Mouse (Mus musculus): ENCODE measurements at regions not wholly inside any gene's neighbourhood (a gene's known extent, or its start where the extent isn't known, plus 50 kb on each side); places are given as distances from the start of the nearest gene placed in this dataset.
A peak's percentile ranks its signal among the peaks of the same experiment; 100 is the strongest.

- peaks cover 3% of the 10 kb centered on the region for H3K27me3 ChIP-seq
- POLR2A ChIA-PET = no interaction called here
- no peak for TF ChIP-seq CTCF (IDR thresholded peaks at IDR 0.05)
- CTCF ChIA-PET = interaction anchor here (0.9 kb wide), 1 partner anchor 16 kb away, joined by 3 read pairs; no protein-coding TSS in a partner anchor
- peak; percentile 38 for DNase-seq (ENCODE audit: low read depth, low spot score)
- in situ Hi-C loops (cut with MboI; ENCODE audit: low pct_unique_long_range_greater_than_20kb) = no loop called here
- peak; percentile 97 for ATAC-seq
Measured at GRCm38 (mm10) chr2:45859901-45860331, 742.7 kb upstream of the Zeb2 start.

- POLR2A ChIA-PET = no interaction called here
Measured at GRCm38 (mm10) chr2:45859445-45859844, 742.2 kb upstream of the Zeb2 start.

GRCm38 (mm10) chr2:45850018-45850605 is 732.9 kb upstream of the Zeb2 start:
- no peak for TF ChIP-seq CTCF (IDR thresholded peaks at IDR 0.05)
- ChIA-PET POLR2A (no interaction called here), CTCF (no interaction called here)
- ATAC-seq = no peak
- peaks cover 6% of the 10 kb centered on the region for H3K27me3 ChIP-seq
- DNase-seq (ENCODE audit: low read depth, low spot score) = no peak
- in situ Hi-C loops (cut with MboI; ENCODE audit: low pct_unique_long_range_greater_than_20kb) = no loop called here

More at GRCm38 (mm10) chr2:45859445-45859844, 742.2 kb upstream of the Zeb2 start:
- CTCF ChIA-PET = interaction anchor here (0.9 kb wide), 1 partner anchor 15 kb away, joined by 3 read pairs; no protein-coding TSS in a partner anchor
- no peak for TF ChIP-seq CTCF (IDR thresholded peaks at IDR 0.05)
- in situ Hi-C loops (cut with MboI; ENCODE audit: low pct_unique_long_range_greater_than_20kb) = no loop called here
- DNase-seq (ENCODE audit: low read depth, low spot score) (peak; percentile 3), ATAC-seq (peak; percentile 16)
- peaks cover 3% of the 10 kb centered on the region for H3K27me3 ChIP-seq

- in situ Hi-C loops (cut with MboI; ENCODE audit: low pct_unique_long_range_greater_than_20kb) = no loop called here
- peaks cover 13% of the 10 kb centered on the region for H3K27me3 ChIP-seq
- ATAC-seq (no peak), DNase-seq (ENCODE audit: low read depth, low spot score) (no peak)
- CTCF ChIA-PET = interaction anchor here (1.0 kb wide), 2 partner anchors 11 to 37 kb away, joined by 3 read pairs; no protein-coding TSS in a partner anchor
- POLR2A ChIA-PET = no interaction called here
- no peak for TF ChIP-seq CTCF (IDR thresholded peaks at IDR 0.05)
Measured at GRCm38 (mm10) chr2:45840389-45840788, 723.2 kb upstream of the Zeb2 start.

- no peak for ATAC-seq
- TF ChIP-seq CTCF (IDR thresholded peaks at IDR 0.05) = no peak
Measured at GRCm38 (mm10) chr2:45836546-45837221, 719.5 kb upstream of the Zeb2 start.

GRCm38 (mm10) chr2:45817945-45818719 is 700.9 kb upstream of the Zeb2 start:
- DNase-seq (ENCODE audit: low read depth, low spot score) = no peak
- TF ChIP-seq CTCF (IDR thresholded peaks at IDR 0.05) = no peak
- ChIA-PET POLR2A (no interaction called here), CTCF (interaction anchor here (1.3 kb wide), 1 partner anchor 26 kb away, joined by 3 read pairs; no protein-coding TSS in a partner anchor)
- no peaks in the 10 kb centered on the region for H3K27me3 ChIP-seq
- no peak for ATAC-seq
- in situ Hi-C loops (cut with MboI; ENCODE audit: low pct_unique_long_range_greater_than_20kb) = no loop called here

More at GRCm38 (mm10) chr2:45836546-45837221, 719.5 kb upstream of the Zeb2 start:
- POLR2A ChIA-PET = no interaction called here
- CTCF ChIA-PET = no interaction called here
- DNase-seq (ENCODE audit: low read depth, low spot score) = no peak
- in situ Hi-C loops (cut with MboI; ENCODE audit: low pct_unique_long_range_greater_than_20kb) = no loop called here
- peaks cover 6% of the 10 kb centered on the region for H3K27me3 ChIP-seq

- ATAC-seq (no peak), DNase-seq (ENCODE audit: low read depth, low spot score) (no peak)
Measured at GRCm38 (mm10) chr2:45814741-45815140, 697.5 kb upstream of the Zeb2 start.

GRCm38 (mm10) chr2:45805329-45805728 is 688.1 kb upstream of the Zeb2 start:
- CTCF ChIA-PET = no interaction called here
- ATAC-seq = no peak
- POLR2A ChIA-PET = no interaction called here
- TF ChIP-seq CTCF (IDR thresholded peaks at IDR 0.05) = no peak
- DNase-seq (ENCODE audit: low read depth, low spot score) = no peak
- no peaks in the 10 kb centered on the region for H3K27me3 ChIP-seq
- in situ Hi-C loops (cut with MboI; ENCODE audit: low pct_unique_long_range_greater_than_20kb) = no loop called here

More at GRCm38 (mm10) chr2:45814741-45815140, 697.5 kb upstream of the Zeb2 start:
- H3K27me3 ChIP-seq = no peaks in the 10 kb centered on the region
- no peak for TF ChIP-seq CTCF (IDR thresholded peaks at IDR 0.05)
- CTCF ChIA-PET = no interaction called here
- in situ Hi-C loops (cut with MboI; ENCODE audit: low pct_unique_long_range_greater_than_20kb) = no loop called here
- POLR2A ChIA-PET = no interaction called here

GRCm38 (mm10) chr2:45800131-45800530 is 682.9 kb upstream of the Zeb2 start:
- no peak for TF ChIP-seq CTCF (IDR thresholded peaks at IDR 0.05)
- POLR2A ChIA-PET = no interaction called here
- no peaks in the 10 kb centered on the region for H3K27me3 ChIP-seq
- ATAC-seq = no peak
- CTCF ChIA-PET = interaction anchor here (1.5 kb wide), 1 partner anchor 121 kb away, joined by 3 read pairs; no protein-coding TSS in a partner anchor
- in situ Hi-C loops (cut with MboI; ENCODE audit: low pct_unique_long_range_greater_than_20kb) = no loop called here
- DNase-seq (ENCODE audit: low read depth, low spot score) = no peak

- TF ChIP-seq CTCF (IDR thresholded peaks at IDR 0.05) = no peak
- DNase-seq (ENCODE audit: low read depth, low spot score) = no peak
- H3K27me3 ChIP-seq = peaks cover 12% of the 10 kb centered on the region
- ChIA-PET CTCF (no interaction called here), POLR2A (no interaction called here)
- no peak for ATAC-seq
- in situ Hi-C loops (cut with MboI; ENCODE audit: low pct_unique_long_range_greater_than_20kb) = no loop called here
Measured at GRCm38 (mm10) chr2:45793561-45793960, 676.4 kb upstream of the Zeb2 start.

GRCm38 (mm10) chr2:45789739-45790138 is 672.5 kb upstream of the Zeb2 start:
- POLR2A ChIA-PET = no interaction called here
- in situ Hi-C loops (cut with MboI; ENCODE audit: low pct_unique_long_range_greater_than_20kb) = no loop called here
- DNase-seq (ENCODE audit: low read depth, low spot score) (no peak), ATAC-seq (no peak)
- H3K27me3 ChIP-seq = peaks cover 12% of the 10 kb centered on the region
- TF ChIP-seq CTCF (IDR thresholded peaks at IDR 0.05) = no peak
- CTCF ChIA-PET = no interaction called here

All from Patski (cell line).